Mouse (Mus musculus) liver, adult 2 months (tissue): ENCODE measurements around the gene Epha3.

Experiments used
- CTCF ChIP-seq: fragments of 200-500 bp; IDR thresholded peaks from 2 replicates; pipeline ENCODE4 v1.5.1; 2011; ENCODE audit warnings: low read depth, low read length, control low read depth
- POLR2A ChIP-seq: fragments of 200-500 bp; IDR thresholded peaks from 2 replicates; pipeline ENCODE4 v1.6.1; 2011; ENCODE audit warnings: low read length, control low read depth; ENCODE audit not compliant: insufficient read depth; ENCODE audit errors: extremely low read depth

DNA sequence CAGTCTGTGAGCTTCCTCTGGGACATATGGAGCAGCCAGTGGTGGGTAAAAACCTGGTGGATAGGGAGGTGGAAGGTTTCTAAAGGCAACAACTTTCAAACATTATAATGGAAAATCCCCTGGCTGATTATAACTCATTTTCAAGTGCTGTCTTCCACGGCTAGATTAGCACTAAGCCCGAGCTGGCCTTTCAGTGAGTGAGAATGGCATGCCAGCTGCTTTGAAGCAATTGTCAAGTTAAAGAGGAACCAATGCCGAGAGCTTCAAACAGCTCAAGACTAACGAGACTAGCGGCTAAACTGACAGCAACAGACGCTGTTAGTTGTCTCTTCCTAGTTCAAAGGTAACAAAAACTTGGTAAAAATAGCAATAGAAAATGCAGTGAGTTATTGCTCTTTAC lies 225.3 kb downstream of the Epha3 start:
- no peak for TF ChIP-seq CTCF
- no peak for TF ChIP-seq POLR2A
